Mouse (Mus musculus) cortical plate, adult 2 months (tissue): ENCODE measurements around the gene Spout1. TPM values are rescaled to one million over a fixed set of nuclear protein-coding genes. Genes with fewer than 3 reads are reported as not detected.
A peak's percentile ranks its signal among the peaks of the same experiment; 100 is the strongest.

Experiments
- H3K27ac ChIP-seq: fragments of 200-500 bp; 2 replicates; pipeline ENCODE4 v1.5.1; 2012; ENCODE audit warnings: low read length, control low read depth, inconsistent platforms; ENCODE audit not compliant: insufficient read depth
- H3K4me1 ChIP-seq: fragments of 200-500 bp; 2 replicates; pipeline ENCODE4 v1.6.1; 2011; ENCODE audit warnings: low read length; ENCODE audit not compliant: control insufficient read depth, insufficient read depth
- H3K4me3 ChIP-seq: fragments of 200-500 bp; 2 replicates; pipeline ENCODE4 v1.5.1; 2011; ENCODE audit warnings: mild to moderate bottlenecking, low read length, control low read depth; ENCODE audit not compliant: insufficient read depth
- CTCF ChIP-seq: fragments of 200-500 bp; IDR thresholded peaks from 2 replicates; pipeline ENCODE4 v1.5.1; 2011; ENCODE audit warnings: mild to moderate bottlenecking, control low read depth, low read length; ENCODE audit not compliant: insufficient read depth; ENCODE audit errors: extremely low read depth
- POLR2A ChIP-seq: fragments of 200-500 bp; IDR thresholded peaks from 2 replicates; pipeline ENCODE4 v1.6.1; 2011; ENCODE audit warnings: mild to moderate bottlenecking, low read length, control low read depth; ENCODE audit not compliant: insufficient read depth; ENCODE audit errors: extremely low read depth
- polyA plus RNA-seq: library from polyadenylated mRNA; depleted of rRNA; stranded (reverse); fragments of >200 nt; gene quantifications from 2 replicates; pipeline ENCODE4 v1.2.3, GENCODE M21; 2012; rRNA removed

The Spout1 gene
- 49.2 and 50.5 TPM in 2 replicates for polyA plus RNA-seq

GRCm38 (mm10) chr2:30177700-30178675 is at the start of gene Spout1:
TSS of gene Spout1 (minus strand) at chr2:30178459.
- 0 out of 2 replicates have a peak, but pooled peaks cover 1% of the 10 kb centered on the region for H3K4me1 ChIP-seq
- no peak within 1 kb of the TSS for H3K27ac ChIP-seq
- TF ChIP-seq CTCF (no peak), POLR2A (peak; percentile 71; the same call in 1 of the 2 replicates)
- peak within 1 kb of the TSS; percentile 49 for H3K4me3 ChIP-seq

- no peak overlapping the region for H3K27ac ChIP-seq
- H3K4me1 ChIP-seq, result no peaks in the 10 kb centered on the region
- TF ChIP-seq CTCF, result no peak
- TF ChIP-seq POLR2A, result no peak
- H3K4me3 ChIP-seq, result no peak overlapping the region
Observed at GRCm38 (mm10) chr2:30216293-30216692, 38.0 kb upstream of the Spout1 start.

- TF ChIP-seq POLR2A (no peak), CTCF (no peak)
- H3K27ac ChIP-seq, result no peak overlapping the region
- H3K4me1 ChIP-seq, result no peaks in the 10 kb centered on the region
Observed at GRCm38 (mm10) chr2:30215493-30215892, 37.2 kb upstream of the Spout1 start.

DNA sequence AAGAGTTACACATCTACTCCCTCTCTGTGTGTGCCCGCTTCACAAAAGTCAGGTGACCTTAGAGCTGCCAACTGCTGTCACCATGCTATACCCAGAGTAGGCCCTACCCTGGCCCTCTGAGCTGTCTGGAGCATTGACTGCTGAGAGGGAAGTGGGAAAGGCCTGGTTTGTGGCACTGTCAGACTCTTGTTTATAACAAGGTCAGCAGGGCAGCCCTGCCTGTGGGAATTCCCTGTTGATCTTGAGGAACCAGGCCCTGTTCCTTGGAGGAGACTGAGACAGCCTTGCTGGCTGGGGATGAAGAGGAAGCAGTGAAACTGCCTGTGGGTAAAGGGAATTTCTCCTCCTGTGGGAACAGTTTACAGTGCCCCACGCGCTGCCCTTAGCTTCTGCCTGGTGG is 36.5 kb upstream of the Spout1 start:
- Histone ChIP-seq H3K4me1 (no peaks in the 10 kb centered on the region), H3K4me3 (no peak overlapping the region), H3K27ac (no peak overlapping the region)
- no peak for TF ChIP-seq CTCF
- no peak for TF ChIP-seq POLR2A

More at GRCm38 (mm10) chr2:30215493-30215892, 37.2 kb upstream of the Spout1 start:
- no peak overlapping the region for H3K4me3 ChIP-seq

GRCm38 (mm10) chr2:30212951-30213350 is 34.7 kb upstream of the Spout1 start:
- TF ChIP-seq POLR2A, result no peak
- no peak for TF ChIP-seq CTCF
- Histone ChIP-seq H3K27ac (no peak overlapping the region), H3K4me3 (no peak overlapping the region), H3K4me1 (no peaks in the 10 kb centered on the region)

GRCm38 (mm10) chr2:30212169-30212545 is 33.9 kb upstream of the Spout1 start:
- Histone ChIP-seq H3K27ac (no peak overlapping the region), H3K4me3 (no peak overlapping the region), H3K4me1 (no peaks in the 10 kb centered on the region)
- TF ChIP-seq CTCF (no peak), POLR2A (no peak)

- Histone ChIP-seq H3K4me3 (no peak overlapping the region), H3K4me1 (no peaks in the 10 kb centered on the region), H3K27ac (no peak overlapping the region)
- TF ChIP-seq POLR2A, result no peak
- TF ChIP-seq CTCF, result no peak
Observed at GRCm38 (mm10) chr2:30211408-30212168, 33.3 kb upstream of the Spout1 start.

DNA sequence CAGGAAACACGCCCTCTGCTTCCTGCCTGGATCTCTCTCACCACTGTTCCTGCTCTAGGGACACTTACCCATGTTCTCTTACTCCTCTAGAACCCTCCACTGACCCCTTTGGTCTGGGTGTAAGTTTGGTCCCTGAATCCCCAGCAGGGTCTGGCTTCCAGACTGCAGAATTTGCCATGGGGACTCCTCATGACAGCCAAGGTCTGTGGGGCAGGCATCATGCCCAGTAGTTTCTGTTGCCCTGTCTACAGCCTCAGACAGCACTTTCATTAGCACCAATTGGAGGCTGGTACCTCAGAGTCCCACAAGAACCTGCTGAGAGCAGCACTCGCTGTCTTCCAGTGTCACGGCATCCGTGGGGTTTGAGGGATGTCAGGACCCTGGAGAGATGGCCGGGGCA is 29.6 kb upstream of the Spout1 start:
- Histone ChIP-seq H3K4me3 (no peak overlapping the region), H3K4me1 (no peaks in the 10 kb centered on the region), H3K27ac (no peak overlapping the region)
- no peak for TF ChIP-seq POLR2A
- TF ChIP-seq CTCF, result no peak

- Histone ChIP-seq H3K27ac (no peak overlapping the region), H3K4me3 (no peak overlapping the region), H3K4me1 (no peaks in the 10 kb centered on the region)
- TF ChIP-seq POLR2A (no peak), CTCF (no peak)
Observed at GRCm38 (mm10) chr2:30207401-30207800, 29.1 kb upstream of the Spout1 start.
